Mouse (Mus musculus): ENCODE results near the gene Sun1.

Gene Sun1

GRCm38 (mm10) chr5:139206525-139206924 lies 6.1 kb downstream of the Sun1 start:
- in situ Hi-C loops (cut with MboI, MseI): no loop called here

- in situ Hi-C loops (cut with MboI, MseI): no loop called here
Observed at GRCm38 (mm10) chr5:139208183-139208582, 7.7 kb downstream of the Sun1 start.

- in situ Hi-C loops (cut with MboI, MseI): no loop called here
Observed at GRCm38 (mm10) chr5:139208871-139209684, 8.6 kb downstream of the Sun1 start.

- in situ Hi-C loops (cut with MboI, MseI): no loop called here
Observed at GRCm38 (mm10) chr5:139209685-139210026, 9.2 kb downstream of the Sun1 start.

- in situ Hi-C loops (cut with MboI, MseI): no loop called here
Observed at GRCm38 (mm10) chr5:139211737-139212385, 11.4 kb downstream of the Sun1 start.

- in situ Hi-C loops (cut with MboI, MseI): no loop called here
Observed at GRCm38 (mm10) chr5:139214298-139214697, 13.9 kb downstream of the Sun1 start.

GRCm38 (mm10) chr5:139215184-139215583 lies 14.7 kb downstream of the Sun1 start:
- in situ Hi-C loops (cut with MboI, MseI): no loop called here

- in situ Hi-C loops (cut with MboI, MseI): no loop called here
Observed at GRCm38 (mm10) chr5:139216121-139216520, 15.7 kb downstream of the Sun1 start.

- in situ Hi-C loops (cut with MboI, MseI): no loop called here
Observed at GRCm38 (mm10) chr5:139216774-139217173, 16.3 kb downstream of the Sun1 start.

GRCm38 (mm10) chr5:139220006-139220515 lies 19.6 kb downstream of the Sun1 start:
- in situ Hi-C loops (cut with MboI, MseI): no loop called here

GRCm38 (mm10) chr5:139220610-139221009 lies 20.2 kb downstream of the Sun1 start:
- in situ Hi-C loops (cut with MboI, MseI): no loop called here

GRCm38 (mm10) chr5:139223331-139223730 lies 22.9 kb downstream of the Sun1 start:
- in situ Hi-C loops (cut with MboI, MseI): no loop called here

GRCm38 (mm10) chr5:139227236-139227635 lies 26.8 kb downstream of the Sun1 start:
- in situ Hi-C loops (cut with MboI, MseI): no loop called here

- in situ Hi-C loops (cut with MboI, MseI): no loop called here
Observed at GRCm38 (mm10) chr5:139227645-139228044, 27.2 kb downstream of the Sun1 start.

- in situ Hi-C loops (cut with MboI, MseI): no loop called here
Observed at GRCm38 (mm10) chr5:139228318-139228717, 27.9 kb downstream of the Sun1 start.

- in situ Hi-C loops (cut with MboI, MseI): no loop called here
Observed at GRCm38 (mm10) chr5:139229716-139230115, 29.3 kb downstream of the Sun1 start.

- in situ Hi-C loops (cut with MboI, MseI): no loop called here
Observed at GRCm38 (mm10) chr5:139232083-139232482, 31.6 kb downstream of the Sun1 start.

- in situ Hi-C loops (cut with MboI, MseI): no loop called here
Observed at GRCm38 (mm10) chr5:139234423-139234822, 34.0 kb downstream of the Sun1 start.

GRCm38 (mm10) chr5:139237436-139237835 lies 37.0 kb downstream of the Sun1 start:
- in situ Hi-C loops (cut with MboI, MseI): no loop called here

GRCm38 (mm10) chr5:139241022-139241761 lies 40.8 kb downstream of the Sun1 start:
- in situ Hi-C loops (cut with MboI, MseI): no loop called here

GRCm38 (mm10) chr5:139243384-139243783 lies 42.9 kb downstream of the Sun1 start:
- in situ Hi-C loops (cut with MboI, MseI): no loop called here

- in situ Hi-C loops (cut with MboI, MseI): loop anchor here (5.0 kb wide), 1 partner anchor 45 kb away; the partner anchor contains the start of gene Sun1
Observed at GRCm38 (mm10) chr5:139247767-139248166, 47.3 kb downstream of the Sun1 start.

Measured in T-helper 2 cell (primary cell).